Mouse (Mus musculus): ENCODE measurements at regions not wholly inside any gene's neighbourhood (a gene's known extent, or its start where the extent isn't known, plus 50 kb on each side); places are given as distances from the start of the nearest gene placed in this dataset.

DNA sequence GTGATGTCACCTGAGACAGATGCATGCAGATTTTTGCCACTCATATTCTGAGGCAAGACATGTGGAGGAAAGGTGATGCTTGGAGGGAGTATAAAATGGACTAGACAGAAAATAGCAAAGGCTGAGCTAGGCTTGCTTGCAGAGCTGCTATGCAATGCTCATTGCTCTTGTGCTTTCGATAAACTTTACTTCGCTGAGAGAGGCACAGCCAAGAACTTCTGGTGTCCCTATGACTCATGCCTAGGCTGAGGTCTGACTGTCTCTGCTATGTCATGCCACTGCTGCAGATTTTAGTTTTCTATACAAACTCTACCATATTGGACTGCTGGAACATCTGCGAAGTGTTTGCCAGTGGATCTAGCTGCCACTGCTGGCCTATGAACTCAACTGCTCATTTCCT lies 687.5 kb upstream of the Pou3f3 start:
- no peak for DNase-seq (ENCODE audit: extremely low spot score)

DNA sequence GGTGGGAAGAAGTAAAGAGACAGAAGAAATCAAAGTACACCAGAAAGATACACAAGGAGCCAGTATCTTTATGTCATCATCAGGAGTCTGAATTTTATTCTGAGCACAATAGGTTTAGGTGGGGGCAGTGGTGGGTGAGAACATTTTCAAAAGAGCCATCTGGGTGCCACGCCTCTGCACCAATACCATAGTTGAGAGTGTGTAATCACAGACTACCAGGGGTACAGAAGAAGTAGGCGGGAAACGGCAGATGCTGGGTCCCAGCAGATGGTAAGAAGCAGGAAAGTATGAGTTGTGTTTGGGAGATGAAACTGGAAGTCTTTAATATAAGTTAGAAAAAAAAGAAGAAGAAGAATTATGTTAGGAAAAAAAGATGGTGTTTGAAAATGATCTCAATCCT lies 682.7 kb upstream of the Pou3f3 start:
- no peak for DNase-seq (ENCODE audit: extremely low spot score)

GRCm38 (mm10) chr1:42018966-42019365 lies 676.6 kb upstream of the Pou3f3 start:
- DNase-seq (ENCODE audit: extremely low spot score): no peak

GRCm38 (mm10) chr1:42025781-42026180 lies 669.8 kb upstream of the Pou3f3 start:
- DNase-seq (ENCODE audit: extremely low spot score): no peak

DNA sequence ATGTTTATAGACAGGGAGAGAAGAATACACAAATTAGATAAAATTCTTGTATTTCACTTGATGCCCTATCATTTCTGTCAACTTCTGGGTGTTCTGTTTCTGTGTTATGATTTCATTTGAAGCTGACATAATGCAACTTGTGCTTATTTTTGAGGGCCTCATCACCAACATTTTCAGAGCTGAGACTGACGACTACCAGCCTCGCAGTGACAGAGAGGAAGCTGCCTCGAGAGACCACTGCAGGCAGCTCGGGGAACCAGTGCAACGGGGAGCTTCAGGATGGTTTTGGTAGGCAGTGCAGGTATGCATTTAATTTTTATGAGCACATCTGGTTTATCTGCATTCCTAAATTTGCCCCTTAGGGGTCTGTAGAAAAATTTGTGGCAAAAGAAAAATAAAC lies 669.1 kb upstream of the Pou3f3 start:
- DNase-seq (ENCODE audit: extremely low spot score): no peak

DNA sequence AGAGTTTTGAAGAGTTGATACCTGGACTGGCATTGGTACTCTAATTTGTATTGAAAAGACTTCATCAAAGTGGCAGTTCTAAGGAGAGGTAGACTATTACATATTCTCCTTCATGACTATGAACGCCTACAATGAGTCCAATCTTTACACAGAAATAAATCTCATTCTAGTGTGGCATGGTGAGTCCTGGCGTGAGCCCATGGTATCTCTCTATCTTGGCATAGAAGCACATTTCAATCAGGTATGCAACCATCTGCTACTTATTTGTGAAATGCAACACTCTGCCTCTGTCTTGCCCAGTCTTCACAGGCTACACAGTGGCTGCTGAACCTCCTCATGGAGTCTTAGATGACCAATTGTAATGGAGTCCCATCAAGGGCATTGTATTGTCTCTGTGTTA lies 661.8 kb upstream of the Pou3f3 start:
- DNase-seq (ENCODE audit: extremely low spot score): no peak

DNA sequence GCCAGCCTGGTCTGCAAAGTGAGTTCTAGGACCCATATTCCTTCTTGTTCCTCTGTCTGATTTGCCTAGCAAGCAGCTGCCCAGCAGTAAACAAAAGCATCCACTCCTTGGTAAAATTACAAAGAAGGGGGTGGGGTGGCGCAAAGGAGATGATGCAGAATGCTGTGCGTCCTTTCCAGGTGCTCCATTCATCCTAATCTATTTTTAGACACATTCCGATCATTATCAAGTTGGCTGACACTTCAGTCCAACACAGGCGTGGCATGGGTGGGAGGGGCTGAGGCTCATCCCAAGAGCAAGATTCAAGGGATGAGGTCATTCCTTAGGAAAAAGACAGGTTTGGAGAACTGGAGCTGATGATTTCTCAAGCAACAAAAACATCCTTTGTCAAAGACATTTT lies 660.2 kb upstream of the Pou3f3 start:
- DNase-seq (ENCODE audit: extremely low spot score): no peak

DNA sequence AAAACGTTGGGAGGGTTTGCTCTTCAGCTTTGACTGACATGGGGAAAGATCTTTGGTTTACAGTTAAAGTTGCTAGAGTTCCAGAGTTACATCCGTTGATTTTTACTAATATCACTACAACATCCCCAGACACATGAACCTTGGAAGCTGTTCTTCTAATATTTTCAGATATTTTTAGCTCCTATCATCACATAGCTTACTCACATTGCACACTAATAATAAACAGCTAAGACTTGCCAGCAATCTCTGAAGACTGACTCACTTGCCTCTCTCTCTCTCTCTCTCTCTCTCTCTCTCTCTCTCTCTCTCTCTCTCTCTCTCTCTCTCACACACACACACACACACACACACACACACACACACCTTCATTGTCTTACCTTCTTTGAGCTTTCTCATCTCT lies 654.0 kb upstream of the Pou3f3 start:
- no peak for DNase-seq (ENCODE audit: extremely low spot score)

DNA sequence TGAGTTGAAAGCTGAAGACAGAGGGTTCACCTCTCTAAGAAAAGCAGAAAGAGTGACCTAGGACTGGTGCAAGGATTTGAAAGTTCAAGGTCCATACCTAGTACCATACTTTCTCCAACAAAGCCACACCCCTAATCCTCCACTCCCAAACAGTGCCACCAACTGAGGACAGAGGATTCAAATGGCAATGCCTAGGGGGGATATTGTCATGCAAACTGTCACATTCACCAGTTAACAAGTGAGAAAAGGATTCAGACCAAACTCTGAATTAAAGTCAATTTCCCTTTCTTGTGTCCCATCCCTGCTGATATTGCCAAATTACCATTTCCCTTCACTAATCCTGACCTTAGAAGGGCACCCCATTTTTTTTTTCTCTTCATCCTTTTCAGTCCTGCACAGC lies 637.1 kb upstream of the Pou3f3 start:
- DNase-seq (ENCODE audit: extremely low spot score): no peak

GRCm38 (mm10) chr1:42070064-42070463 lies 625.5 kb upstream of the Pou3f3 start:
- no peak for DNase-seq (ENCODE audit: extremely low spot score)

DNA sequence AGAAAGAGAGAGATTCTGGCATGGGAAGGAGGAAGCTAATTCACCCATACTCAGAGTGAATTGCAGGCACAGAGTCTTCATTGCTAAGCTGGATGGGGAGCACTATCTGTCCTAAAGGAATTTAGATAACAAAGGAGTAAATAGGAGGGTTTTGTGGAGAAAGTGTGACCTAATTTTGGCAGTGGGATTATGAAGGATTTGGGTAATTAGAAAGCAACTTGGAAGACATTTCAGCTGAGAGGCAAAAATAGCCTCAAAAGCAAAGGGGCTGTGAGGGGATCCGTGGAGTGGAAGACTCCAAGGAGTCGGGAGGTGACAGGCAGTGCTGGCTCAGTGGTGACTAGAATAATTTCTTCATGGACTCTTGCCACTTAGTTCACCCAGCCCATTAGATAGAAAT lies 599.5 kb upstream of the Pou3f3 start:
- no peak for DNase-seq (ENCODE audit: extremely low spot score)

- no peak for DNase-seq (ENCODE audit: extremely low spot score)
Measured at GRCm38 (mm10) chr1:42098580-42098979, 597.0 kb upstream of the Pou3f3 start.

DNA sequence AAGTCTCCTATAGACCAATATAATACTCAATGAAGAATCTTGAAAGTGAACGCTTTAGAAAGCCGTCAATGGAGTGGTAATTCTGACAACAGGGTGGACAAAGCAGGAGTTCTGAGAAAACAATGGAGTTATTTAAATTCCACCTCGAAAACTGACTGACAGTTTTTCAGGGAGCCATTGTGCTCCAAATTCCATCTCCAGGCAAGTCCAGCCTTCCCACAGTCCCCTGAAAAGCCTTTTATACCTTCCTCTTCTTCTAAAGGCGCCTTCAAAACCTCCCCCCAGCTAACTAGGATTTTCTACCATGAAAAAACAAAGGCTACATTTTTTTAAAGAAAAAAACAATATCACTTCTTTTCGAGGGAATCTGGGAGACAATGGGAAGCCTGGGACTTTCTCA lies 588.0 kb upstream of the Pou3f3 start:
- DNase-seq (ENCODE audit: extremely low spot score): peak; percentile 20

- DNase-seq (ENCODE audit: extremely low spot score): no peak
Measured at GRCm38 (mm10) chr1:42107925-42108324, 587.6 kb upstream of the Pou3f3 start.

DNA sequence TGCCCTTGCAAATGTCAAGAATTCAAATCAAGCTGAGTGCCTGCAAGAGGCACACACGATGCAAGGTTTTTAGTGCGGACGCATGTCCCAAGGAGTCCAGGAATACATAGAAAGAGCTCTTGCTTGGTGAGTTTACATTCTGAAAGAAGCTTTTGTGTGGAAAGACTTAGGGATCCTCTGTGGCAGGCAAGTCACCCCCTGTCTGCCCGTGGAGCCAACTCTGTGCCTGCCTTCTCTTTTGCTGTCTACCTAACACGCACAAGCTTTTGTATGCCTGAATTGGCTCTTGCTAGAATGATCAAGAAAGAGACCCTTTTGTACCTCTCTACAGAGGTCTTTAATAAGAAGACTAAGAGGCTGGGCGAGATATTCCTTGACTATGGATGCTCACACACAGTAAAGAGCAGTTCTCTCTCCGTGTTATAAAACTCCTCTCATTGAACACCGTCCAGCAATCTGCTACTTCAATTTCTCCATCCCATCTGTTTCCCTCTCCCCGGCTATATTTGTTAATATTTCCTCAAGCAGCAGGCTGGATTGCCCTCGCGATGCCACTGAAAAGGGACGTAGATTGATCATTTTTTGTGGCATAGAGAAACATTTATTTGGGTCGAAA lies 543.3 kb upstream of the Pou3f3 start:
- DNase-seq (ENCODE audit: extremely low spot score): no peak

GRCm38 (mm10) chr1:42152916-42153315 lies 542.7 kb upstream of the Pou3f3 start:
- no peak for DNase-seq (ENCODE audit: extremely low spot score)

GRCm38 (mm10) chr1:42167790-42168572 lies 527.6 kb upstream of the Pou3f3 start:
- no peak for DNase-seq (ENCODE audit: extremely low spot score)

DNA sequence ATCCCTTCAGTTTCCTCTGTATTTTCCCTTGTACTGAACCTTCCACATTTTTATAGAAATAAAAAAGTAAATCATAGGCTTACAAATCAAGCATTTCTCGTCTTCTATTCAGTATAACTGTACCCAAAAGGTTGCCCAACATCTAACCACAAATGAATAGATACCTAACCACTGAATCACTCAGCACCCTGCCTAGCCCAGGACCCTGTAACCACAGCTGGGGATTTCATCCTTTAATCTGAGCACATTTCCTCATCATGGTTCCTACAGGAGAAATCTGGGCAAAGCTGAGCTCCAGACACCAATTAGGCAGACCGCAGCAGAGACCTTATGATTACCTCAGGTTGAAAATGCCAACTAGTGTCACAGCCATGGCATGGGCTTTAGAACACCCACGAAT lies 526.1 kb upstream of the Pou3f3 start:
- no peak for DNase-seq (ENCODE audit: extremely low spot score)

DNA sequence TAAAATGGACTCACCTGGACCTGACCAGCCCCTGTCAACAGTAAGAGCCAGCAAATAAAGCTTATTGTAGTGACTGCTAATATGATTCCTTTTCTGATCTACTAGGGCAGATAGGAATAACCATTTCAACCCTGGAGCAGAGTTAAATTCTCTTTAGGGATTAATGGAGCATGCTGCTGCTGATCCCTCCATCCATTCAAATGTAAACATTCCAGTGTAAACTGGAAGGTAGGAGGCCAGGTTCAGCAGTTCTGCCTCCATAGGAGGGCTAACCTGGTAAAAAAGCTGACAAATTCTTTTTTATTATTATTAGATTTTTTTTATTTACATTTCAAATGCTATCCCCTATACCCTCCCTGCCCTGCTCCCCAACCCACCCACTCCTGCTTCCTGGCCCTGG lies 509.3 kb upstream of the Pou3f3 start:
- DNase-seq (ENCODE audit: extremely low spot score): no peak

GRCm38 (mm10) chr1:42228098-42228497 lies 467.5 kb upstream of the Pou3f3 start:
- DNase-seq (ENCODE audit: extremely low spot score): no peak

- no peak for DNase-seq (ENCODE audit: extremely low spot score)
Measured at GRCm38 (mm10) chr1:42229711-42230110, 465.9 kb upstream of the Pou3f3 start.

DNA sequence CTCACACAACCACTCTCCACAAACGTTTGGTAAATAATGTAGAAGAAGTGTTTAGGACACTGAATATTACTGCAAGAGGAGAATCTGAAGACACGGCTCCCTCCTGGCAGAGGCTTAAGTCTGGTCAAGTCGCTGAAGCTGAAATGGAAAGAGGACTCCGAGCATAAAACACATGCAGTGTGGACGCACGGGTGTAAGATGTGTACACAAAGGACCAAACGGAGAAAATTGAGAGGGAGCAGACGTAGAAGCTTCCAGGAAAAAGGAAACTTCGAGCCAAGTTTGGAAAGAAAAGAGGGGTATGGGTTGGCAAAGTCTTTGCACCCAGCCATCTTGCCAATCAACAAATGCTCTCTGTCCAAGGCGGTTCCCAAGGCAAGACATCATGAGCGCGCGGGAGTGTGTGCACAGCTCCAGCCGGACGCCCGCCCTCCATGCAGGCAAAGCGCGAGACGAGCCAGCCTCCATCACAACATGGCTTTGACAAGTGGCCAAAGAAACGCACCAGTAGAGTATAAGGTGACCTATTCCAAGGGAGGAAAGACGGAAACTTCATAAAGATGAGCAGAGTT lies 465.0 kb upstream of the Pou3f3 start:
- no peak for DNase-seq (ENCODE audit: extremely low spot score)

DNA sequence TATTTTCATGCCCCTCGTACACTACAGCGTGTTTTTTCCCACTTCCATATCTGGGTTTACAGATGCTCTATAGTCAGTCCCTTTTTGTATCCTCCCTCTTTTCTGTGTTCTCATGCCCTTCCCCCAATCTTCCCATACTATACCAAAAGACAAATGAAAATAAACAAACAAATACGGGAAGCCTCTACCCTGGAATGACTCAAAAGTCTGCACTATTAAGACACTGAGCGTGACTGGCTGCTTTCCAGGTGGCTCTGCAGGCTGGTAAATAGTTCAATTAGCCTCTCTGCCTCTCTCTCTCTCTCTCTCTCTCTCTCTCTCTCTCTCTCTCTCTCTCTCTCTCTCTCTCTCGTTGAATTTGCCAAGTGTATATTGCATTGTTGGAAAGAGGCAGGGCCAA lies 464.5 kb upstream of the Pou3f3 start:
- no peak for DNase-seq (ENCODE audit: extremely low spot score)

Data from embryo, embryonic 9.5 days (tissue).